Mouse (Mus musculus): Measurements from ENCODE around the gene Efs. TPM values are rescaled to one million over a fixed set of nuclear protein-coding genes. Genes with fewer than 3 reads are reported as not detected.
"Not testable (repeated sequence)": the region's sequence is repeated elsewhere in the genome, so short reads cannot be mapped to it uniquely, and the experiment has no call there.

Gene Efs
- 1 to 10 TPM; 7.9 to 8.8 TPM for total RNA-seq (2021)

DNA sequence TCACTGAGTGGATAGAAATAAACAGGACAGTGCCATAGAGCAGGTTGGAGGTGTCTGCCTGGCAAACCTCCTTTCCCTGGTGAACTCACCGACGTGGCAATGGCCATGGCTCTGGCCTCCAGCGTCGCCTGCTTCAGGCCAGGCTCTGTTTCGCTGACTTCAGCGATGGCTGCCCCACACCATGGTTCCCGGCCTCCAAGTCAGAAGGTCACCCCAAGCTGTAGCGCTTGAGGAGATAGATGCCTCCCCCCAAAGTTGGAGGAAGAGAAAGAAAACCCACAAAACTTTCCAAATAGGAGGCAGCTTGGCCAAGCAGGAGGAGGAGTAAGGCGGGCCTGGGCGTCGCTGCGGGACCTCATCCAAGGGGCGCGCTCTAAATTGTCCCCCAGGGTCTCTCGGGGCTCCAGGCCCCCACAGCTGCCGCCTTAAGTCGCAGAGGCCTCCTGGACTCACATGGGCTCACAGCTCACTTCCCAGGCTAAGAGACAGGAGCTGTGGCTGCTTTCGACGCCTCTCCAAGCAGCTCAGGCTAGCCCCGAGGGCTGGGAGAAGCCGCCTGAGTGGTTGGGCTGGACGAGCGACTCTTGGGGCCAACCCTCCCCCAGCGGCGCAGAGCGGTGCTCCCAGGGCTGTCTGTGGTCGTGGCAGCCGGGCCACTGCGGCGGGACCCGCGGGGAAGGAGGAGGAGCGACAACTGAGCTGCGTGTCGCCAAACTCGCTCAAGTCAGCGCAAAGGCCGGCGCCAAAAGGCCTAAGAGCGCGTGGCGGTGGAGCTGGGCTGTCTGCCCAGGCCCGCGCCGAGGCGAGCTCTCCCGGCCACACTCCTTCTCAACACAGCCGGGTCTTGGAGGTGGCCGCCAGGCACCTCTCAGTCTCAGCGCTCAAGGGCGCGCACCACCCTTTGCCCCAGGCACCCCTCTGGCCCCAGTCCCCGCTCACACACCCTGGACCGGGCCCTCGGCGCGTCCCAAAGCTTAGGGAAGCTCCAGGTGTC is at the start of gene Efs:
Gene Efs, minus strand, starts transcription at position 778 of the 994 bp plus-strand sequence.
- peak in 1 of 2 experiments; percentile 75 for DNase-seq (ENCODE audit: extremely low spot score in 1 of 2, low spot score in 2 of 2)
- intact Hi-C loops (cut with DNase I), result no loop called here

DNA sequence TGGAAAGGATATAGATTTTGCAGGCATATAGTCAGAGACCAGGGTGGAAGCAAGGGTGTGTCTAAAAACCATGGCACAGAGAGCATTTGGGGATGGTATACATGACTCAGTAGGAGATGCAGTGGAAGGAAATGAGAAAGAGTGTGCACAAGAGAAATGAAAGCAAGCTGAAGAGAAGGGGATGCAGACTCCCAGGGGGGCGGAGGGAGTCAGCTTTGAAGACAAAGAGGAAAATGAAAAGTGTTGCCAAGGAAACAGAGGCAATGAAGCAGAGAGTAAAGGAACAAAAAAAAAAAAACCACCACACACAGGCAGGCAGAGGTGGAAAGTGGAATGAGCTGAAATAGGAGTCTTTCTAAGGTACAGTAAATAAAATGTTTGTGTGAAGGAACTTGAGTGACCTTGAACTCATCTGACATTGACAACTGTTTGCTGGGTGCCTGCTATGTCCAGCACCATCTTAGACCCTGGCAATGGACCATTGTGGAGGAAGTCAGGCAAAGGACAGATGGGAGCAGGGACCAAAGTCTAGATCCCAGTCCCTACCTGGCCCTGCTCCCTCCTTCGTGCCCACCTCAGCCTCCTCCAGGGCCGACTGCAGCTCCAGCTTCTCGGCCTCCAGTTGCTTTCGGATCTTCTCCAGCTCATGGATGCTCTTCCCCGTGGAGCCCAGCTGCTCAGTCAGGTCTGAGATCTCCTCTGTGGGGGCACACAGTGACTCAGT is 48.3 kb upstream of the Efs start:
- DNase-seq (ENCODE audit: extremely low spot score in 1 of 2, low spot score in 2 of 2), result peak in 1 of 2 experiments; percentile 51
- intact Hi-C loops (cut with DNase I), result loop anchor here (1.0 kb wide), 1 partner anchor 26 kb away; no protein-coding TSS in a partner anchor

DNA sequence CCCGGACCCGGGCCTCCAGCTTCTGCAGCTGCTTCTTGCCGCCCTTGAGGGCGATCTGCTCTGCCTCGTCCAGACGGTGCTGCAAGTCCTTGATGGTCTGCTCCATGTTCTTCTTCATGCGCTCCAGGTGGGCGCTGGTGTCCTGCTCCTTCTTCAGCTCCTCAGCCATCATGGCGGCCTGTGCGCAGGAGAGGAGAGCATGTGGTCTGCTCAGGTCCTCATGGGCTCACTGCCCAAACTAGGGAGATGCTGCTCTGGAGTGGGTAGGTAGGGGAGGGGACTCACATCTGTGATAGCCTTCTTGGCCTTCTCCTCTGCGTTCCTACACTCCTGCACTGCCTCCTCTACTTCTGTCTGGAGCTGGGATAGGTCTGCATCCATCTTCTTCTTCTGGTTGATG is 46.9 kb upstream of the Efs start:
- intact Hi-C loops (cut with DNase I); DNase-seq (ENCODE audit: extremely low spot score in 1 of 2, low spot score in 2 of 2): not testable (repeated sequence)

DNA sequence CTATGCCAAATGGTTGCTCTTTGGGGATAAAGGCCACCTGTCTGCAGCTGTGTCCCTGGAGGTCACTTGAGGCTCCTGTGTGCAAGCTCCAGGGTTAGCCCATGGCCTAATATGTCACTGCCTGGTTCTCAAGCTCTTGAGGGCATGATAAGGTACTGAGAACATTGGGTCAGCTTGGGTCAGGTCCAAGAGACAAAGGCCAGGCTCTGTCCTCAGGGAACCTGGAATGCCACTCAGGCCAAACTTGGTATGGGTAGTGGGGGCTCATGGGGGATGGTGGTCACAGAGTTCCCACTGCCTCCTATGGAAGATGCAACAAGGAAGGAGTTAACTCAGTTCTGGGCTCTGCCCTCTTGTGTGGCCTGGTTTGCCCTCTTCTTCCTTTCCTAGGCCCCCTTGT is 42.4 kb upstream of the Efs start:
- DNase-seq (ENCODE audit: extremely low spot score in 1 of 2, low spot score in 2 of 2), result no peak

DNA sequence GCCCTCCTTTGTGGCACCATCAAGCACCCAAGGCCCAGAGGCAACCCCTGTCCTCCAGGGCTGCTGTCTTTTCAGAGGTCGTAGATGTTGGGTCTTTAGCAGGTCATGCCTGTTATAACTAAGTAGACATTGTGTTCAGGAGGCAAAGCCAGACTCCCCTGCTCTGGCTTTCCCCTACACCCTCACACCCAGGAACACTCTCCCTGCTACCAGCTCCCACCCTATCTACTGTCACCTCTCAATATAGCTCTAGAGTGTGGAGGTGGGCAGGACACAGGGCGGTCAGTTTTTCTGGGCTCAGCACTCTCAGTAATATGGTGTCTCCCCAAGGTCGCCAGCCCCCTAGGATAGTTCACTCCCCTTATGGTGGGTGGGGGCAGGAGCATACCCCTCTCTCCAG is 41.9 kb upstream of the Efs start:
- DNase-seq (ENCODE audit: extremely low spot score in 1 of 2, low spot score in 2 of 2), result no peak
- intact Hi-C loops (cut with DNase I), result no loop called here

More for the DNA sequence above, 42.4 kb upstream of the Efs start:
- intact Hi-C loops (cut with DNase I), result no loop called here

DNA sequence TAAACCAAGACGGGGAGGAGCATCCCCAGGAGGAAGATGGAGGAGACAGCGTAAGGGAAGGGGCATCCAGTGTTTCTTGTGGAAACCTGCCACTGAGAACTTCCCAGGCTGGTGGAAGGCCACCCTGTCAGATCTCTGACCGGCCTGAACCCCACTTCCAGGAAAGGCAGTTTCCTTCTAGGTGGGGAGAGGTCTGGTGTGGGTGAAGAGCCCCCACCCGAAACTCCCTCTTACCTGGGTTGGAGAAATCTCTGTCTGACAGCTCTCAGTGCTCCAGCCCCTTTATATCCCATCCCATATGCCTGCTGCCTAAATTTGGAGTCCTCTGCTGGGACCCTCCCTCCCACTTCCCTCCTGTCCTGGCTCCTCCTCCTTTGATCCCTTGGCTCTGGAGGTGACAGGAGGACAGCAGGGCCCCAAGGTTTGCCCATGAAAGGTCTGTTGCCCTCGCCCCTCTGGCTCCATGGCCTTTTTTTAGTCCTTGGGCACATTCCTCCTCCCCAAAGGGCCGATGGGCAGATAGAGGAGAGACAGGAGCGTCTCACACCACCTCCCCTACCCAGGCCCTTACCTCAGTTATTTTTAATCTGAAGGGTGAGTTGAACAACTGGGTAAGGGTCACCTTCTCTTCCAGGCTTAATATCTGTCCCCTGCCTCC is 40.5 kb upstream of the Efs start, which contains the start of gene Myh6:
Gene Myh6, minus strand, starts transcription at position 608 of the 658 bp plus-strand sequence.
- no peak for DNase-seq (ENCODE audit: extremely low spot score in 1 of 2, low spot score in 2 of 2)
- intact Hi-C loops (cut with DNase I), result no loop called here

DNA sequence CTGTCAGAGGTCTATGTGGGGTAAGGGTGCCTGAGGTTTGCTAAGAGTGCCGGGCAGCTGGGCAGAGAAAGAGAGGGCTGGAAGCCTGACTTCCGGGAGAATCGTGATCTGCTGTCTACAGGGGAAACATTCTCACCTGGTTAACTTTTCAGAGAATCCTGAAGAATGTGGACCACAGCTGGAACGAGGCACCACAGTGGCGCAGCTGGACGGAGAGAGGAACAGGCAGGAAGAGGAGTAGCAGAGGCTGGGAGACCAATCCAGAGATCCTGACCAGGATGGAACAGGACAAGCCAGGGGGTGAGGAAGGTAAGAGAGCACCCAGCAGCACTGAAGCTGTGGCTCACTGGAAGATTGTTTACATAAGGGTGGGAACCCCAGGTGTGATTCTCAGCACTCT is 39.7 kb upstream of the Efs start:
- intact Hi-C loops (cut with DNase I), result no loop called here
- no peak for DNase-seq (ENCODE audit: extremely low spot score in 1 of 2, low spot score in 2 of 2)

DNA sequence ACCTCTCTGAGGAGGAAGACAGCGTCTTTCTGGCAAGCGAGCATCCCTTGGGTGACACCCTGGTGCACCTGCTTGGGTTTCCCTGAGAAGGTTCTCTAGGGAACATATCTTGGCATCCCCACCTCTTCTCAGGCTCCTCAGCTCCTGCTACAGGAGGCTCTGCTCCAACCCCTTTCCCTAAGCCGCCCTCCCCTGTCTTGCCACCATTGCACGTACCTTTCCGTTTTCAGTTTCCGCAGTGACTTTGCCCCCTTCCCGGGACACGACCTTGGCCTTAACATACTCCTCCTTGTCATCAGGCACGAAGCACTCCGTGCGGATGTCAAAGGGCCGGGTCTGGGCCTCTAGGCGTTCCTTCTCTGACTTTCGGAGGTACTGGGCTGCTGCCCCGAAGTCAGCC is 39.1 kb upstream of the Efs start:
- DNase-seq (ENCODE audit: extremely low spot score in 1 of 2, low spot score in 2 of 2), result no peak
- intact Hi-C loops (cut with DNase I), result no loop called here

DNA sequence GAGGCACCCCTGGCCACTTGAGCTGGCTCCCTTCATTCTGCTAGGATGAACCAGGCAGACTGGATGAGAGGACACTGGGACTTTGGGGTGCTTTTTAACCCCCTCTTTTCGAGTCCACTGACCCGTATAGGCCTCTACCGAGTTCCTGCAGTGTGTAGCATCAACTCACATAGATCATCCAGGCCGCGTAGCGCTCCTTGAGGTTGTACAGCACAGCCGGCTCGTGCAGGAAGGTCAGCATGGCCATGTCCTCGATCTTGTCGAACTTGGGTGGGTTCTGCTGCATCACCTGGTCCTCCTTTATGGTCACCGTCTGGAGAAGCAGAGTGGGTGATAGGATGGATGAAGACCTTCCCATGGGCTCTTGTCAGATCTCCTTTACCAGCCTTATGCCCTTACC is 37.8 kb upstream of the Efs start:
- no peak for DNase-seq (ENCODE audit: extremely low spot score in 1 of 2, low spot score in 2 of 2)
- intact Hi-C loops (cut with DNase I), result no loop called here

DNA sequence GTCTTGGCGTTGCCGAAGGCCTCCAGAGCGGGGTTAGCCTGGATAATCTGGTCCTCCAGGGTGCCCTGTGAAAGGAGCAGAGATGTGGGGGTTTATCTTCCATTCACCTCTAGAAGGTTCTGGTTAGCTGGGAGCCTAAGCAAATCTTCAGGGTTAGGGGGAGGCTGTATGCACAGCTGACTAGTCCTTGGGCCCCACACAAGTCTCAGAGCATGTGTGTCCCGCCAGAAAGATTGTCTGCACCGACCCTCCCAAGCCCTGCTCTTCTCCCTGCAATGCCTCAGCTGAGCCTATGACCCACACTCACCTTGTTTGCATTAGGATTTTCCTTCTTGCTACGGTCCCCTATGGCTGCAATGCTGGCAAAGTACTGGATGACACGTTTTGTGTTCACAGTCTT is 36.8 kb upstream of the Efs start:
- DNase-seq (ENCODE audit: extremely low spot score in 1 of 2, low spot score in 2 of 2), result no peak
- intact Hi-C loops (cut with DNase I), result no loop called here

DNA sequence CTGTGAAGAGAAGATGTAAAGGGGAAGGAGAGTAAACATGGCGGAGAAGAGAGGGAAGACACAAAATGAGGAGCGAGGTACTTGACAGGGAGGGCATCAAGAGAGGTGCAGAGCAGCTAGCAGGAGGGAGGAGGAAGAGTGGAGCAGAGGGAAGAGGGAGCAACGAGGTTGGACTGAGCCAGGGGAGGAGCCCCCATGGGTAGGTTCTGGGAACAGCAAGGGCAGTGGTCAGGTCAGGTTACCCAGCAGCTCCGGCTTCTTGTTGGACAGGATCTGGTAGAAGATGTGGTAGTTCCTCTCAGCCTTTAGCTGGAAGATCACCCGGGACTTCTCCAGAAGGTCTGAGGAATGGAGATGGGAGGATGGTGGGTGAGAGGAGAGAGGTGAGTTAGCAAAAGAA is 35.6 kb upstream of the Efs start:
- DNase-seq (ENCODE audit: extremely low spot score in 1 of 2, low spot score in 2 of 2), result no peak
- intact Hi-C loops (cut with DNase I), result no loop called here

DNA sequence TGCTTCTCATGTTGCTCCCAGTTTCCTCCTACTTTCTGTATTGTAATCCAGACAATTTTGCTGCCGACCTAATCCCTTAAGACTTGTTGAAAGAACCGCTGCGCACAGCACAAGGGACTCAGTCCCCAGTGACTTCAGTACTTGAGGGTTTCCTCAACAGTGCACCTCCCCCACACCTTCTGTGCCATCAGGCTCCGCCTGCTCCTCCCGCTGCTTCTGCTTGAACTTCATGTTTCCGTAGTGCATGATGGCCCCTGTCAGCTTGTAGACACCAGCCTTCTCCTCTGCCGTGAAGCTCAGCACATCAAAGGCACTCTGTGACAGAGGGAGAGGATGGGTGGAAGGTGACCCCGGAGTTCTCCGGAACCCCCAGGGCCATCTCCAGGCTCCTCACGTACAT is 34.8 kb upstream of the Efs start:
- peak in 1 of 2 experiments; percentile 13 for DNase-seq (ENCODE audit: extremely low spot score in 1 of 2, low spot score in 2 of 2)
- intact Hi-C loops (cut with DNase I), result no loop called here

DNA sequence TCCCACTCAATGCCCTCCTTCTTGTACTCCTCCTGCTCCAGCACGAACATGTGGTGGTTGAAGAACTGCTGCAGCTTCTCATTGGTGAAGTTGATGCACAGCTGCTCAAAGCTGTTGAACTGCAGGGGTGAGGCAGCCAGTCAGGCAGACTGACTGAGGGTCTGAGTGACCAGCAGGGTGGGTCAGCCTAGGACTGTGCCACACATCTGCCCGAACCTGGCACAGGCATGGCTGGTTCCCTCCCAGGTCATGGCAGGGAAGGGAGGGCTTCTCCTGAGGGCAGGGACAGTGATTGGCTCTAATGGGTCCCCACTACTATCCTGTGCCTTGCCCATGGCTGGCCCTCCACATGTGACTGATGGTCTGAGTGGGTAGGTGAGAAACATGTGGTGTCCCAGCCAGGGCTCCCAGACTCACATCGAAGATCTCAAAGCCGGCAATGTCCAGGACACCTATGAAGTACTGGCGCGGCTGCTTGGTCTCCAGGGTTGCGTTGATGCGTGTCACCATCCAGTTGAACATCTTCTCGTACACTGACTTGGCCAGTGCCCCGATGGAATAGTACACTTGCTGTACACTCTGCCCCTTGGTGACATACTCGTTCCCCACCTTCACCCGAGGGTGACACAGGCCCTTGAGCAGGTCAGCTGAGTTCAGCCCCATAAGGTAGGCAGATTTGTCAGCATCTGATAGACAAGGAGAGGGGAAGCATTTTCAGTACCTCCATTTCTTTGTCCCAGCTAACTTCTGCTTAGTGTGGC is 34.1 kb upstream of the Efs start:
- DNase-seq (ENCODE audit: extremely low spot score in 1 of 2, low spot score in 2 of 2); intact Hi-C loops (cut with DNase I): not testable (repeated sequence)

DNA sequence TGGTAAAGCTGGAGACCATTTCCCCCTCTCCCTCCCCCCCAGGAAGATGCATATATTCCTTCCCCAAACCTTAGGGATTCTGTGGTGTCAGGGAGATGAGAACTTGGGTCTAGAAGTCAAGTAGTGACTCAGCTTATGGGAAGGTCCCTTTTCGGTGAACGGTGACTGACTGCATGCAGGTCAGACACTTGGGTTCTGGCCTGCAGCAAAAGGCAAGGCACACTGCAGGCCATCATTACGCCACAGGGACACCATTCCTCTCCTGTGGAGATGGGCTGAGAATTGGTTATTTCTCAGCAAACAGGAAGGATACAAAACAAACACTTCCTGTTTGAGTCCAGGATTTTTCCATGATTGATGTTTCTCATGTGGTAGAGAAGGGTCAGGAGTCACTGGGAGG is 33.3 kb upstream of the Efs start:
- intact Hi-C loops (cut with DNase I), result no loop called here
- no peak for DNase-seq (ENCODE audit: extremely low spot score in 1 of 2, low spot score in 2 of 2)

DNA sequence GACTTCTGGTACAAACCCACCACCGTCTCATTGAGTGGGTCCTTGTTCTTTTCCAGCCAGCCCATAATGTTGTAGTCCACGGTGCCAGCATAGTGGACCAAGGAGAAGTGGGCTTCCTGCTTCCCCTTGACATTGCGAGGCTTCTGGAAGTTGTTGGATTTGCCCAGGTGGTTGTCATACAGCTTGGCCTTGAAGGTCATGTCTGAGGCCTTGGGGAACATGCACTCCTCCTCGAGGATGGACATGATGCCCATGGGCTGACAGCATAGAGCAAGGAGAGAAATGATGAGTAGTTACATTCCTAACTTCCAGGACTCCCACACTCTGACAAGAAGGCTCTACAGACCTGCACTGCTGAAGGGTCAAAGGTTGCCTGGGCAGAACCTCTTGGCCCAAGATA is 32.6 kb upstream of the Efs start:
- no peak for DNase-seq (ENCODE audit: extremely low spot score in 1 of 2, low spot score in 2 of 2)
- intact Hi-C loops (cut with DNase I), result no loop called here

DNA sequence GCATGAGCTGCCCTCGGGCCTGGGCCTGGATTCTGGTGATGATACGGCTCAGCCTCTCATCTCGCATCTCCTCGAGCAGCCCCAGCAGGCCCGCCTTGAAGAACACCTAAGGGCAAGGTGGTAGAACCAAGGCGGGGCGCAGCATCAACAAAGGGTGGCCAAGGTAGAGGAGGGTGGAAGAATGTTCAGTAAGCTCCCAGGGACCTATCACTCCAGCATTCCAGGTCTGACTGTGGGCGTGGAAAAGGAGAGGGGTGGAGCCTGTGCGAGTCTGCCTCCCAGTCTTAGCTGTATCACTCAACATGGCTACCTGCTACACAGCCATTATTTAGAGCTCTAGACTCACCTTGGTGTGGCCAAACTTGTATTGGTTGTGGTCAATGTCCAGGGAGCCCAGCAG is 30.6 kb upstream of the Efs start:
- no peak for DNase-seq (ENCODE audit: extremely low spot score in 1 of 2, low spot score in 2 of 2)
- intact Hi-C loops (cut with DNase I), result no loop called here

DNA sequence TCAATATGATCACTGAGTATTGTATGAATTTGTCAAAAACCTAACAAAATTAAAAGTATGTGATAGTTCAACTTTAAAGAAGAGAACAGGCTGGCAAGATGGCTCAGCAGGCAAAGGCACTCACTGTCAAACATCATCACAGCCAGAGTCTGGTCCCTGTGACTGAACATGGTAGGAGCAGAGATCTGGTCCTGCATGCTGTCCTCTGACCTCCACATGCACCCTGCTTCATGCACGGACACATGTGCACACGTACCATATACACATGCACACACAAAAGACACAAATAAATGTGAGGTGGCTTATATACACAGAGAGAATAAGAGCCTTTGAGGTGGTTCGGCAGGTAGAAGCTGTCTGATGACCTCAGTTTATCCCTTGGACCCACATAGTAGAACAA is 29.6 kb upstream of the Efs start:
- intact Hi-C loops (cut with DNase I), result no loop called here

DNA sequence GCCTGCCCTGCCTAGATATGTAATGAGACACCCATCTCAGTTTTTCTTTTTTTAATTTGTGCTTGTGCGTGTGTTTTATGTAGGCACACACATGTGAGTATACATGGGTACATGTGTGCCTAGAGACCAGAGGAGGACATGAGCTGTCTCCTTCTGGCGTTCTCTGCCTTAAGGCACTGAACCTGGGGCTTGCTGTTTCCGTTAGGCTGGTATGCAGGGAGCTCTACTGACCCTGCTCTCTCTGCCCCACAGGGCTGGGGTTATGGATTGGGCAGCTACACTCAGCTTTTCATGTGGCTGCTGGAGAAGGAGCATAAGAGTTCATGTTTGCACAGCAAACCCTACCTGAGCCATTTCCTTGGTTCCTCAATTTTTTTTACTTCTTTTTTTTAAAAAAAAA is 28.5 kb upstream of the Efs start:
- intact Hi-C loops (cut with DNase I), result no loop called here
- no peak for DNase-seq (ENCODE audit: extremely low spot score in 1 of 2, low spot score in 2 of 2)

More for the DNA sequence above, 29.6 kb upstream of the Efs start:
- DNase-seq (ENCODE audit: extremely low spot score in 1 of 2, low spot score in 2 of 2), result no peak

All from left cerebral cortex, postnatal 10 days (tissue).